Mouse (Mus musculus) ES-Bruce4 (cell line): ENCODE data around the gene Ttc28. TPM values are rescaled to one million over a fixed set of nuclear protein-coding genes. Genes with fewer than 3 reads are reported as not detected.
A peak's percentile ranks its signal among the peaks of the same experiment; 100 is the strongest.

Experiments
- H3K27ac ChIP-seq: 2 replicates; pipeline ENCODE4 v1.5.1; 2012; ENCODE audit warnings: low read length, inconsistent platforms; ENCODE audit not compliant: insufficient read depth
- H3K27me3 ChIP-seq: 2 replicates; pipeline ENCODE4 v1.6.1; 2012; ENCODE audit warnings: mild to moderate bottlenecking, low read length, inconsistent platforms; ENCODE audit not compliant: control insufficient read depth, poor library complexity, insufficient read depth, severe bottlenecking
- H3K36me3 ChIP-seq: 2 replicates; pipeline ENCODE4 v1.6.1; 2012; ENCODE audit warnings: inconsistent platforms, mild to moderate bottlenecking, low read length, moderate library complexity; ENCODE audit not compliant: control insufficient read depth, poor library complexity, insufficient read depth, severe bottlenecking
- H3K4me1 ChIP-seq: one replicate; pipeline ENCODE4 v1.8.1; 2011; ENCODE audit warnings: low read length; ENCODE audit not compliant: control insufficient read depth, insufficient read depth
- H3K4me3 ChIP-seq: 2 replicates; pipeline ENCODE4 v1.5.1; 2011; ENCODE audit warnings: low read depth, mild to moderate bottlenecking, low read length
- H3K9ac ChIP-seq: 2 replicates; pipeline ENCODE4 v1.6.1; 2012; ENCODE audit warnings: low read depth, mild to moderate bottlenecking, inconsistent platforms; ENCODE audit not compliant: poor library complexity, severe bottlenecking
- H3K9me3 ChIP-seq: replicated peaks from 2 replicates; pipeline ENCODE4 v1.6.1; 2012; ENCODE audit warnings: mild to moderate bottlenecking, low read length, inconsistent platforms; ENCODE audit not compliant: control insufficient read depth, poor library complexity, insufficient read depth, severe bottlenecking
- CTCF ChIP-seq: IDR thresholded peaks from one replicate; pipeline ENCODE4 v1.8.1; 2011; ENCODE audit warnings: low read depth, low read length
- EP300 ChIP-seq: IDR thresholded peaks from 2 replicates; pipeline ENCODE4 v1.6.1; 2011; ENCODE audit warnings: low read depth, low read length; ENCODE audit not compliant: insufficient read depth
- POLR2A ChIP-seq: IDR thresholded peaks from one replicate; pipeline ENCODE4 v1.8.1; 2011; ENCODE audit warnings: low read length; ENCODE audit not compliant: insufficient read depth
- polyA plus RNA-seq: library from polyadenylated mRNA; stranded (reverse); fragments of >200 nt; gene quantifications from 2 replicates; pipeline ENCODE4 v1.2.4, GENCODE M21; 2011; ENCODE audit warnings: low read depth; ENCODE audit not compliant: missing spikeins, insufficient read depth, insufficient read length

The Ttc28 gene
- polyA plus RNA-seq, 1 experiment: 2.5 TPM

GRCm38 (mm10) chr5:111268852-111269251 is 389.2 kb downstream of the Ttc28 start:
- Histone ChIP-seq H3K27ac (no peak overlapping the region), H3K9ac (no peak overlapping the region), H3K4me1 (no peaks in the 10 kb centered on the region), H3K27me3 (no peaks in the 10 kb centered on the region), H3K36me3 (no peaks in the 10 kb centered on the region), H3K4me3 (no peak overlapping the region), H3K9me3 (no peaks in the 10 kb centered on the region)
- TF ChIP-seq CTCF: no peak
- no peak for TF ChIP-seq EP300
- no peak for TF ChIP-seq POLR2A

- Histone ChIP-seq H3K36me3 (no peaks in the 10 kb centered on the region), H3K27me3 (no peaks in the 10 kb centered on the region), H3K9me3 (no peaks in the 10 kb centered on the region), H3K4me1 (no peaks in the 10 kb centered on the region), H3K9ac (no peak overlapping the region), H3K4me3 (no peak overlapping the region), H3K27ac (no peak overlapping the region)
- TF ChIP-seq CTCF: peak; percentile 95
- no peak for TF ChIP-seq POLR2A
- no peak for TF ChIP-seq EP300
Measured at GRCm38 (mm10) chr5:111269613-111270205, 390.1 kb downstream of the Ttc28 start.

DNA sequence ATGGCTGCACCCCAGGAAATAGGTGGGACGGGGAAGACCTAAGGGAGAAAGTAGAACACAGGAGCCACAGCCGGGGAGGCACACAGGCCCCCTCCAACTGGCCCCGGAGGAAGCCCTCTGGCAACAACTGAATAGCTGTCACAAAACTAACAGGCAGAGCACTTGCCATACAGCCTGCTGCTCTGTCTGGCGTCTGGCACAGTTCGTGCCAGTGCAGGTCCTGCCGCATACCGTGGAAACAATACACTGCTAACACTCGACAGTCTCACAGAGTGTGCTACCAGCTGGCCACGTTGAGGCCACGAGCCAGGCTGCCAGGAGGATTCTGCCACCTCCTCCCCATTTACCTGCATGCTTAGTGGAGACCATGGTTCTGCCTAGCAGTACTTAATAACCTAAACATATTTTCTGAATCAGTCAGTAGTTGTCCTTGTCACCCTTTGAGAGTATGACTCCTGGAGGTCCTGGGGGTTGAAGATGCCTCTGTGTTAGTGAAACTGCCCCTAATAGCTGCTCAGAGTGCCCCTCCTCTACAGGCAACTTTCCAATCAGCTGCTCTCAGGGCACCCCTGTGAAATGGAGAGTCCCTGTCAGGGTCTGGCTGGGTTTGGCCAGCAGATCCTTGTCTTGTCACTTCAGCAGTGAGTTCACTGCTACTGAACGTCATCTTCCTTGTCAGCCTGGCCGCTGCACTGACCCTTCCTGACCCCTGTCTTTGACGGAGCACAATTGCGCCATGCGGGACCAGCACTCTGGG is 390.8 kb downstream of the Ttc28 start:
- H3K4me3 ChIP-seq: no peak overlapping the region
- no peaks in the 10 kb centered on the region for H3K4me1 ChIP-seq
- H3K27me3 ChIP-seq: no peaks in the 10 kb centered on the region
- no peaks in the 10 kb centered on the region for H3K36me3 ChIP-seq
- no peak overlapping the region for H3K27ac ChIP-seq
- H3K9ac ChIP-seq: no peak overlapping the region
- H3K9me3 ChIP-seq: no peaks in the 10 kb centered on the region
- no peak for TF ChIP-seq POLR2A
- TF ChIP-seq CTCF: no peak
- no peak for TF ChIP-seq EP300

DNA sequence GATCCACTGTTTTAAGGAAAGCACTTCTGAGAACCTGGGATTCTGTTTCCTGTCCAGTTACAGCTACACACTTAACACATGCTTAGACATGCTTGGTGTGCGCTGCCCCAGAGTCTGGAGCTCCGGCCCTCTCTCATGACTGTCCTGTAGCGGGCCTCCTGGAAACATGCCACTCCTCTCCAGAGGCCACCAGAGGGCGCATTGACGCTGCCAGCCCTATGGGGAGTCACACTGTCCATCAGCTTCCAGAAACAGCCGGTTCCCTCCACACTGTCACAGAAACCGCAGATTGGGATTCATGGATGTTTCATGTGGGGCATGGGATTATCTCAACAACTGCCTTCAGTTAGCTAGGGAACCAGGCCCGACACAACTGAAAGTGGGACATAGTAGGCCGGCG is 394.0 kb downstream of the Ttc28 start:
- no peak for TF ChIP-seq EP300
- TF ChIP-seq CTCF: peak; percentile 88

GRCm38 (mm10) chr5:111274948-111275347 is 395.3 kb downstream of the Ttc28 start:
- TF ChIP-seq POLR2A: no peak
- TF ChIP-seq CTCF: no peak
- TF ChIP-seq EP300: no peak

More for the DNA sequence above, 394.0 kb downstream of the Ttc28 start:
- Histone ChIP-seq H3K27ac (no peak overlapping the region), H3K36me3 (no peaks in the 10 kb centered on the region), H3K9ac (no peak overlapping the region), H3K9me3 (no peaks in the 10 kb centered on the region), H3K4me1 (no peaks in the 10 kb centered on the region), H3K27me3 (no peaks in the 10 kb centered on the region), H3K4me3 (no peak overlapping the region)

DNA sequence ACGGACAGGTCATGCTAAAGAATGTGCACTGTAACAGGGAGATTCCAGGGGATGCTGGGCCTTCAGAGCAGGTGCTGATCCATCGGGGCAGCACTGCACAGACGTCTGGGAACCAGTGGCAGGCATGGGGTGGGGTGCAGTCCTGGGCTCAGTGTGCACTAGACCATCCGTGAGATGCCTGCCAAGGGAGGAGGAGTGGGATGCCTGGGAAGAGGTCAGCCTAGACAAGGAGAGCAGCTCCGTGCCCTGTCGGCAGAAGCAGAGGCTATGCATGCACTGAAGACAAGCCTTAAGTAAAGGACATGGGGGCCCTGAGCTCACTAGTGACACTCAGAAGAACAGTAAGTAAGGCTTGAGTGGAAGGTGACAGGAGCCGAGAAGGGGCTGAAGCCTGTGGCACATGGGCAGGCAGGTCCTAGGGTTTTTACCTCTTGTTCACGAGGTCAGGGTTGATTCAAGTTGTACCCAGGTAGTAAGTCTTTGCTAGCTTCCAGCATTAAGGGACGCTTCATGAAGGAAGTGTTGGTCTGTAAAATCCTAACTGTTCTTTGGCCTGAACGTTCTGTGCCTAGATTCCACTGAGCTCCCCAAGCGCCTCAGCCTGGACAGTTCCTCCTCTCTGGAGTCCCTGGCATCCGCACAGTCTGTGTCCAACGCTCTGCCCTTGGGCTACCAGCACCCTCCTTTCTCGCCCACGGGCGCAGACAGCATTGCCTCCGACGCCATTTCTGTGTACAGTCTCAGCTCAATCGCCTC is 405.0 kb downstream of the Ttc28 start:
- no peak overlapping the region for H3K27ac ChIP-seq
- H3K4me3 ChIP-seq: no peak overlapping the region
- H3K4me1 ChIP-seq: no peaks in the 10 kb centered on the region
- H3K9me3 ChIP-seq: no peaks in the 10 kb centered on the region
- H3K9ac ChIP-seq: no peak overlapping the region
- H3K36me3 ChIP-seq: no peaks in the 10 kb centered on the region
- TF ChIP-seq POLR2A: no peak
- TF ChIP-seq EP300: no peak
- TF ChIP-seq CTCF: no peak
- no peaks in the 10 kb centered on the region for H3K27me3 ChIP-seq

More at GRCm38 (mm10) chr5:111274948-111275347, 395.3 kb downstream of the Ttc28 start:
- Histone ChIP-seq H3K4me3 (no peak overlapping the region), H3K9me3 (no peaks in the 10 kb centered on the region), H3K27me3 (no peaks in the 10 kb centered on the region), H3K36me3 (no peaks in the 10 kb centered on the region), H3K4me1 (no peaks in the 10 kb centered on the region), H3K27ac (no peak overlapping the region), H3K9ac (no peak overlapping the region)
